Mouse (Mus musculus) mouse embryonic stem cell (cell line): ENCODE results near the gene Pgk1.

ENCODE experiments used
- in situ Hi-C, 2 experiments: fragments of 300-500 bp; cut with MboI; formaldehyde crosslinking; loops; 1 replicate in 1 of 2; 3 replicates in 1 of 2; pipeline ENCODE4 v1.14.3; 2019 to 2020; ENCODE audit warnings: low sequenced_read_pairs in 2 of 2, low pct_unique_long_range_greater_than_20kb in 1 of 2, mixed read lengths in 1 of 2; ENCODE audit not compliant: unreplicated experiment in 1 of 2

Pgk1 gene

GRCm38 (mm10) chrX:106186713-106187649, at the start of gene Pgk1:
Pgk1 (plus strand) TSS chrX:106187100.
- in situ Hi-C loops: no loop called here

DNA sequence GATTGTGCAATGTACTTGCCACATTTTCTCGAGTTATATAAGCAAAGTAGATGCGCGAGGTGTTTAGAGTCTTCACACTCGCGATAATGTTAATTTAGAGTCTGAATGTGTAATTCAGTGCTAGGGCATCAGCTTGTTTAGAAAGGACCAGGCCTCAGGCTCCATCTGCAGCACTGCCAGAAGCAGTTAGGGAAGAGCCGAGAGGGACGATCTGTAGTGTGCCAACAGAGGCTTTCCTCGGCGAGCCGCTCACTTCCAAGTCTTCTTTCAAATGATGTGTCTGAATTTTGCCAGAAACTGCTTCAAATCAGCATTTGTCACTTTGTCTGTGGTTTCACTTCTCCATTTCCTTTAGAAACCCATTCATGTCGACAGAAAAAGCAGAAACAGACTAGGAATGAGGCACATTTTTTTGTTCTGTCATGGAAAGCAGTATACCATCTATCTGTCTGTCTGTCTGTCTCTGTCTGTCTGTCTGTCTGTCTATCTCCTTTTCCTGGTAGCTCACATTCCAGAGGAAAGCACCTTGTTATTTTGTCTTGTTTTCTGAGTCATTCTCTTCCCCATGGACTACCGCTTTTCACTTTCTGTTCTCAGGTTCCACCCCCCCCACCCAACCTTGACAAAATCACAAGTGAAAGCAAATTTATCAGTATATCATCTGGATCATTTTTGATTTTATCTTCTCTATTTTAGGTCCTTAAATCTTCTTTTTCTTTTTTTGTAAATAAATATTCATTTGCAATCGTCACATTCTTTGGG, 47.4 kb upstream of the Pgk1 start:
- in situ Hi-C loops: no loop called here

DNA sequence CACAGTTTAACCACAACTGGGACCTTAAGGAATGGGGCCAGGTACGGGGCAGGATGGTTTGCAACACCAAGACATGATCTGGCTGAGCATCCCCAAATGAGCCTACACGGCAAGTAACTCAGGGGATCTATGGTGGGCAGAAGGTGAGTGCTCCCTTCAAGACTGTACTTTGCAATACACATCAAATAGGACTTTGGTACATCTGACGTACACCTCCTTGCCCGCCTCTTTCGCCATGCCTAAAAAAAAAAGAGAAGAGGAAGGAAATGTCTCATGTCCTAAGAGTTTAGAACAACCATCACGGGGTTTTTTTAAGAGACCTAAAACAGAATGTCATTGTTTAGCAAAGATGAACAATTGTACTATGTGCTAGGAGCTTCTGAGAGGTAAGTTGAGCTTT, 44.0 kb upstream of the Pgk1 start, which contains the start of gene Tlr13:
Gene Tlr13 (plus strand): TSS at position 269 of the 400 bp plus-strand sequence.
- in situ Hi-C loops: no loop called here

DNA sequence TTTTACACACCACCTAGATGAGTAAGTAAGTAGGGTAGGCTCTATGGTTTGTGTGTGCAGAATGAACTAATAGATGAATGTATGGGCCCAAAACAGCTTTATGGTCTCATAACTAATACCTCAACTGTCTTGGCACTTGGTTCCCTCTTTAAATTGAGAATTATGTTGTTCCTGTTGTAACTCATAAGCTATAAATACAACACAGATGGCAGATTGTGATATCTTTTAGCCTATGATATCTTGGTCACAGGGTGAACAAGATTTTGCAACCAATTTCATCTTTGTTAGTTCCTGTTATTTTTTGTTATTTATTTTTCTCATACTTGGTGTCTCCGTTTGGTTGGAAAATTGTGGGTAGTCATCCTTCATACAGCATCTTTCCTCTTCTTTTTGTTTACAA, 38.7 kb upstream of the Pgk1 start:
- in situ Hi-C loops: no loop called here

DNA sequence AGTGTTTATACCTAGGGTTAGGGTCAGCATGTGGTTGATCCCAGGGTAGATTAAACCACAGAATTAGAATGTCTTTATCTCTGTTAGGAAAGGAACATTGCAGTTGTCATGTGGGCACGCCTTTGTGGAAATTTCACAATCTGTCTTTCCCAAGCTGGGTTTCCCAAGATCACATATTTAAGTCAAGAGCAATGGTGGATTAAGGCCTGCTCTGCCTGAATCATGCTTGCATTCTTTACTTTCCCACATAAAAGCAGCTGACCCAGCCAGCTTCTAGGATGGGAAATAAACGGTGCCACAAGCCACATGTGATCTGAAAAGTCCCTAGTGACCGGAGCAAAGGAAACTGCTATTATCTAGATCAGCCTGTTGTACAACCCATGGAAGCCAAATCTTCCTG, 37.4 kb upstream of the Pgk1 start:
- in situ Hi-C loops: no loop called here

DNA sequence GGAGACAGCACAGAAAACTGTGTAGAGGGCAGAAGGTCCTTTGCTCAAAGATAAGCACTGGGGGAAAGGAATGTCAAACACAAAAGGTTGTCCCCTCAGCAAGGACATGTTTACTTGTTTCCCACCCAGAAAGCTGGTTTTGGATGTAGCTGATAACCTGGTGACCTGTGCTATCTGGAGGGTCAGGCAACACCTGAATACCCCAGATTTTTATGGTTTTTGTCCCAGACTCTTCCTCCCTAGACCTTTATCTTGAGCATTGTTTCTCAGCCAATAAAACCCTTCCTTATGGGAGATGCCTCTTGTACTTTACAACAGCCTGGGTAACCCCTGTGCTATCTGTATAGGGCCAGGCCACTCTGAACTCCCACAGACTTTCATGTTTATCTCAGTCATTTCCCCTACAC, 32.7 kb upstream of the Pgk1 start:
- in situ Hi-C loops: loop anchor here in 1 of 2 experiments (25.0 kb wide), 3 partner anchors 392 to 1042 kb away; partner anchors contain the start of genes Fgf16 and Magee1

- in situ Hi-C loops: loop anchor here in 1 of 2 experiments (25.0 kb wide), 3 partner anchors 394 to 1044 kb away; partner anchors contain the start of genes Fgf16 and Magee1
Measured at GRCm38 (mm10) chrX:106155892-106156291, 31.0 kb upstream of the Pgk1 start.

- in situ Hi-C loops: loop anchor here in 1 of 2 experiments (25.0 kb wide), 3 partner anchors 402 to 1052 kb away; partner anchors contain the start of genes Fgf16 and Magee1
Measured at GRCm38 (mm10) chrX:106163995-106164394, 22.9 kb upstream of the Pgk1 start.

- in situ Hi-C loops: loop anchor here in 1 of 2 experiments (25.0 kb wide), 3 partner anchors 402 to 1052 kb away; partner anchors contain the start of genes Fgf16 and Magee1
Measured at GRCm38 (mm10) chrX:106164555-106164954, 22.3 kb upstream of the Pgk1 start.

DNA sequence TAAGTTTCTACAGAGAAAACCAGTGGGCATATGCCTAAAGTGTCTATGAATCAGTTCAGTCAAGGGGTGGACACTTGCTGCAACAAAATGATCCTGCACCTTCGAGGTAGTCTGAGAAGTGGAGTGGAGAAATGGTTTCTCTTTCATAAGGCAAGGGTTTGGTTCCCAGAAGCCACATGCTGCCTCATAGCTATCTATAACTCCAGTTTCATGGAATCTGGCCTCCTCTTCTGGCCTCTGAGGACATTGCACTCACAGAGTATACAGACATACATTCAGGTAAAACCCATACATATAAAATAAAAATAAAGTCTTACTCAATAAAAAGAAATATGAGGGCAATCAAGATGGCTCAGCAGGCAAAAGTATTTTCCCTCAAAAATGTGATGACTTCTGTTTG, 21.8 kb upstream of the Pgk1 start:
- in situ Hi-C loops: loop anchor here in 1 of 2 experiments (5.0 to 25.0 kb wide), 4 partner anchors 128 to 1053 kb away; partner anchors contain the start of genes Fgf16 and Magee1

DNA sequence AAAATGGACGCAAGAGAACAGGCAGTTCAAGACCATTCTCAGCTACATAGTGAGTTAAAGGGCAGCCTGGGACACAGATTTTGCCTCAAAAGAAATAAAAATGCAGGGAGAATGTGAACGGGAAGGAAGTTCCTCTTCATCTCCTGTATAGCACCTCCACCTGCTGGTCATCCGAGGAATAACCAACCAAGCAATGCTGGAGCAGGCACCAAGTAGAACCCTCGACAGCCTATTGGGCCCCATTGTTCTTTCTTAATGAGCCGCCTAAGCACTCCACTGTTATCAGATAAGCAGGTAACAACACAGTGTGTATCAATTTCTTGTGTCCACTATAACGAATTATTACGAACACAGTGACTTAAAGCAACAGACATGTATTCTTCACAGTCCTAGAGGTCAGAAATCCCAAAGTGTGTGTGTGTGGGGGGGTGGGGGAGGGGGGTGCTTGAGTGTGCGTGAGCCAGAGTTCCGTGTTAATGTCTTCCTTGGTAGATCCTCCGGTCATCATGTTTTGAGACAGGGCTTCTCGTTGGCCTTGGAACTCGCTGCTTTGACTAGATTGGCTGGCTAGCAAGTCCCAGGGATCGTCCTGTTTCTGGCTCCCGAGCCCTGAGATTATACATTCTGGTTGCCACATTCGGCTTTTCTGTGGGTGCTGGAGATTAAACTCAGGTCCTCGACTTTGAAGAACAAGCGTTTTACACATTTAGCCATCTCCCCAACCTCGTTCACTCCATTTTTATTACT, 15.6 kb upstream of the Pgk1 start:
- in situ Hi-C loops: loop anchor here (5.0 to 25.0 kb wide), 4 partner anchors 144 to 1059 kb away; partner anchors contain the start of genes Atp7a (in 1 of the 2), Fgf16 (in 1 of the 2) and Magee1 (in 1 of the 2)

DNA sequence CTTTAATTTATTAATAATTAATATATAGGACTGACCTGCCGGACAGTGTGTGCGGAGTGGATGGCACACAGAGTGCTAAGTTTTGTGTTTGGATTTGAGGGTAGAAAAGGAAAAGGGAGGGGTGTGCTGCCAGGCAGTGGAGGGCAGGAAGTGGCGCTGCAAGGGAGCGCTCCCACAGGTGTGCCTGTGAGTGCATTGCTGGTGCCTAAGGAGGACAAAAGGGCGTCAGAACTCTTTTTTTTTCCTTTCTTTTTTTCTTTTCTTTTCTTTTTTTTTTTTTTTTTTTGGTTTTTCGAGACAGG, 15.1 kb upstream of the Pgk1 start:
- in situ Hi-C loops: loop anchor here (5.0 to 25.0 kb wide), 4 partner anchors 145 to 1060 kb away; partner anchors contain the start of genes Atp7a (in 1 of the 2), Fgf16 (in 1 of the 2) and Magee1 (in 1 of the 2)

- in situ Hi-C loops: no loop called here
Measured at GRCm38 (mm10) chrX:106176331-106176730, 10.6 kb upstream of the Pgk1 start.

GRCm38 (mm10) chrX:106184279-106184678, 2.6 kb upstream of the Pgk1 start:
- in situ Hi-C loops: no loop called here

DNA sequence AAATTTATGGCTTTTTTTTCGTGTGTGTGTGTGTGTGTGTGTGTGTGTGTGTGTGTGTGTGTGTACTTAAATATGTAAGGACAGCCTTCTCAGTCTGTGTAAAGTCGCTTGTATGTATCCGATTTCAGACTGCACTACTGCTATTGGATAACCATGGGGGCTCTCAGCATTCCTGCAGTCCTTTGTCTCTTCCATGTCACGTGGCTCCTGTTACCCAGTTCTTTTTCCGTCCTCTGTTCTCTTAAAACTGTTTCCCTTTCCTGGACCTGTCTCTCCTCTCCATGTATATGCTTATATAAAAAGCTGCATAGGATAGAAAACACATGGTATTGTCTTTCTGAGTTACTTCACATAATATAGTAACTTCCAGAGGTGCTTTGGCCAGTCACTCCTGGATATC, 1.2 kb upstream of the Pgk1 start:
- in situ Hi-C loops: no loop called here

DNA sequence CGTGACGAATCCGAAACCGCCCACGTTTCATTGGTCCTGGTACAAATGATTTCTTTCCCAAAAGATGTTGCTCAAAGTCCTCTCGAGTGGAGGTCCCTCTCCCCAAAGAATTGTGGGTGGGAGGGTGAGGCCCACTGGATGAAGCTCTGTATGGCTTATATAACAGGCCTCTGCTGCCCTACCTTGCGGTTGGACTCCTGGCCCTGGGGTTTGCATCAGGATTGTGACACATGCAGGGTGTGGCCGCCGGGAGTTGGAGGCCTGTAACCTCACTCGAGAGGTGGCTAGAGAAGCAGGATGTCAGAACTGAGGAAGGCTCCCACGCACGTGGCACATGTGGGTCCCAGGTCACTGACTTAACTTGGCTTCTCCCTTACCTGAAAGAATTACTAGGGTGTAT, 837 bp downstream of the Pgk1 start:
- in situ Hi-C loops: no loop called here

DNA sequence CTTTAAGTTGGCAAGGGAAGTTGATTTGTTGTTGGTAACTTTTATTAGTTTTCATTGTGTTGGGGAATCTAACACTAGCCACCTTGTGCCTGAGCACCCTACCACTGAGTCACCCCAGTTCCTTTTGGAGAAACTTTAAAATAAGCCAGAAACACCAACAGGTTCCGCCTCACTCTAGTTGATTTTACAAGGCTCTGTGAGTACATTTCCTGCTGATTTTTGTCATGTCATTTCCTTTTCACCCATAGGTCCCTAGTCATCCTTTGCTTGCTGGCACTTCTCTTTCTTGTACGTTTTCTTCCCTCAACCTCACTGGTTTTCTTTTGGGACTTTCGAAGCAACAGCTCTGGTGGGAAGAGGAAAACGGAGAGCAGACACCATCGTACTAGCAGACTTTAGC, 2.5 kb downstream of the Pgk1 start:
- in situ Hi-C loops: no loop called here

DNA sequence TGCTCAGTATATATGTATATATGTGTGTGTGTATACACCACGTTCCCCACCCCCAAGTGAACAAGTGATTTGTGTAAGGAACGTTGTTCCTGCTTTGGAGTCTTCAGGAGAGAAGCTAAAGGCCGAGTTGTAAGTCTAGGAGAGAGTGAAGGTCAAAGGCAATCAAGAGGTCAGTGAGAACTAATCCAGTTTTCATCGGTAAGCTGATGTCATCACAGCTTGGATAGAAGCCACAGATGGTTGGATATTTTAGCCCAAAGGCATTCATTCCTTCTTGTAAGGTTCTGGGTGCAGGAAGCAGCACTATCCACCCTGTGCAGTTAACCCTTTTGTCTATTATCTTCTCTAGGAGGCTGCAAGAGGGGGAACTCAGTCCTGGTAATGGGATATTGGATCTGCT, 3.2 kb downstream of the Pgk1 start:
- in situ Hi-C loops: no loop called here
